Mouse (Mus musculus) erythroblast, adult 5-6 weeks (primary cell): Measurements from ENCODE around the gene Zfp276. TPM values are rescaled to one million over a fixed set of nuclear protein-coding genes. Genes with fewer than 3 reads are reported as not detected.
"Not testable (repeated sequence)": the region's sequence is repeated elsewhere in the genome, so short reads cannot be mapped to it uniquely, and the experiment has no call there.

Source experiments
- ATAC-seq: replicated peaks from 2 replicates; pipeline ENCODE4 v1.8.0; 2016; ENCODE audit warnings: moderate number of reproducible peaks, mild to moderate bottlenecking, moderate TSS enrichment, inconsistent platforms; ENCODE audit not compliant: poor library complexity, low FRiP score, severe bottlenecking
- total RNA-seq, 2 experiments: library from RNA; stranded (forward) in 1 of 2; stranded (reverse) in 1 of 2; fragments of 150-400 nt in 1 of 2; fragments of 200-764, 138-1000 nt in 1 of 2; gene quantifications; 2 replicates each; pipeline versions ENCODE4 v1.2.3 to v1.2.4; 2015 to 2017; ENCODE audit warnings: low replicate concordance in 2 of 2

Gene Zfp276
- total RNA-seq, 2 experiments from 2014 or later, result 6.0 to 12.4 TPM

GRCm38 (mm10) chr8:123242107-123242923, 11.7 kb upstream of the Zfp276 start:
- ATAC-seq, result no peak

DNA sequence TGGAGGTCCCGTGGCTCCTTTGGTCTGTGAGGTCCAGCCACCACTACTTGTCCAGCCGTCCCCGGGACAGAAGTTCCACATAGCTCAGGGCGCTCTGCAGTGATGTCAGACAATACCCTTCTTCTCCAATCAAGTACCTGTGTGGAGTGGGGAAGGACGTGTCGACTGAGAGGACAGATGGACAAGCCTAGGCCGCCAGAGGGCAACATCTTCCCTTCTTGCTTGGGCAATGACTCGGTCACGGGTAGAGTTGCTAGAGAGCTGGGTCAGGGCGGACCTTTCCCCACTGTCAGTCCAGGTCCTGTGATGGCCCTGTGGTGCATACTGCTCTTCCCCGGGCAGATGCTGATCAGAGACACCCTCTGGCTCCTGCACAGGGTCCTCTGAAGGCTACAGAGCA, 10.9 kb upstream of the Zfp276 start:
- ATAC-seq, result no peak

GRCm38 (mm10) chr8:123244382-123244781, 9.6 kb upstream of the Zfp276 start:
- no peak for ATAC-seq

GRCm38 (mm10) chr8:123245543-123245942, 8.5 kb upstream of the Zfp276 start:
- no peak for ATAC-seq

- no peak for ATAC-seq
Observed at GRCm38 (mm10) chr8:123247748-123248147, 6.2 kb upstream of the Zfp276 start.

DNA sequence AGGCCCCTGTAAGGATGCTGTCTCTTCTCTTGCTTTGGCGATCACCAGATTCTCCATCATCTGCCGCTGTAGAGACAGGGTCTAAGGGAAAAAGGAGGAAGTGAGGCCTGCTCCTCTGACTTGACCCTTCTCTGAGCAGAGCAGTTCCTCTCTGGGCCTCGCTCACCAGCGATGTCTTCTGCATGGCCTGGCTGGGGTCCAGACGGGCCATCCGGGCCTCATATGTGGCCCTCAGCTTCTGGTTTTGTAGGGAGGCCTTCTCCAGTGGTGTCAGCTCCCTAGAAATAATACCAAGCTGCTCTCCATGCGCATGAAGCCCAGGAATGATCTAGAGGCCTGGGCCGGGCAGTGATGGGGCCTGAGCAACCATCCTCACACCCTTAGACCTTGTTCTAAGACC, 5.4 kb upstream of the Zfp276 start:
- ATAC-seq, result no peak

GRCm38 (mm10) chr8:123250940-123251339, 3.1 kb upstream of the Zfp276 start:
- no peak for ATAC-seq

- ATAC-seq, result no peak
Observed at GRCm38 (mm10) chr8:123252925-123253324, 1.1 kb upstream of the Zfp276 start.

DNA sequence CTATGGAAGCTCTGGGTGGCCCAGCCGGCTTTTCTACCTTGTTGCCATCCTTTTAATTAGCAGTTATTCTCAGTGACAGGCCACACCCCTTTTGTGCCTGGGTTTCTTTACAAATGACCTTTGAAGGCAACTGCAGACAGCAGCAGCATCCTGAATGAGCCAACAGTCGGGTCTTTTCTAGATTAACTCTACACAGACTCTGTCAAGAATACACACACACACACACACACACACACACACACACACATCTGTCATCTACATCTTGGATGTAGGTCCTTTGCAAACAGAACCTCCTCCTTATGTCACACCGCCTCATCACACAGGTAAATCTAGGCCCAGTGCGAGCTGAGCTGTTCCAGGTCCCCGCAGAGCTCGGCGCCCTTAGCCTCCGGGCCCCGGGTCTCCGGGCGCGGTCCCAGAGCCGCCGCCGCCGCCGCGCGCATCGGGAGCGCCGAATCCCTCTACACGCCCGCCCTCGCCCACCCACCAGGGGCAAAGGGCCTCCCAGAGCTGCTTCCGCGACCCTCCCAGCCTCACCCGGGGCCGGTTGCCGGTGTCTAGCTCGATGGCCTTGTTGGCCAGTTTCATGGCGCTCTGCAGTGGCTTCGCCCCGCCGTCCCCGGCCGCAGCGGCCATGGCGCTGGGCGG, 420 bp upstream of the Zfp276 start:
- no peak for ATAC-seq

DNA sequence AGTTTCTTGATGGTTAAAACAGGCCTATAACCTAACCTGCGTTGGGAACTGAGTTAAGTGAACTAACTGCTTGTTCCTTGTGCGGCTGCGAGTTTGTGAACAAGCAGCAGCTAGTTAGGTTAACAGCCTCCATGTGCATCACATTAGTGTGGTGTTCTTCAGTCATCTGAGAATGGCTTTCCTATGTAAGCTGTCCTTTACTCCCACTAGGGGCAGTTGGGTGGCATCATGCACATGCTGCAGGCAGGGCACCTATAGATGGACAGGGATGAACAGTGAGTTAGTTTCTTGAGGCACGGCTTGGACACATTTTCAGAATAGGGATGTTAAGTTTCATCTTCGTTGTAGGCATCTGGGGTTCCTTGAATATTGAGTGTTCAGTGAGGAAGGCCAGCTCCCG, 1.2 kb downstream of the Zfp276 start:
- no peak for ATAC-seq

GRCm38 (mm10) chr8:123257114-123257513, 3.1 kb downstream of the Zfp276 start:
- ATAC-seq, result no peak

GRCm38 (mm10) chr8:123257593-123257992, 3.6 kb downstream of the Zfp276 start:
- not testable (repeated sequence) for ATAC-seq

- ATAC-seq, result no peak
Observed at GRCm38 (mm10) chr8:123267926-123268656, 14.1 kb downstream of the Zfp276 start.

- ATAC-seq, result no peak
Observed at GRCm38 (mm10) chr8:123271147-123271546, 17.2 kb downstream of the Zfp276 start.

DNA sequence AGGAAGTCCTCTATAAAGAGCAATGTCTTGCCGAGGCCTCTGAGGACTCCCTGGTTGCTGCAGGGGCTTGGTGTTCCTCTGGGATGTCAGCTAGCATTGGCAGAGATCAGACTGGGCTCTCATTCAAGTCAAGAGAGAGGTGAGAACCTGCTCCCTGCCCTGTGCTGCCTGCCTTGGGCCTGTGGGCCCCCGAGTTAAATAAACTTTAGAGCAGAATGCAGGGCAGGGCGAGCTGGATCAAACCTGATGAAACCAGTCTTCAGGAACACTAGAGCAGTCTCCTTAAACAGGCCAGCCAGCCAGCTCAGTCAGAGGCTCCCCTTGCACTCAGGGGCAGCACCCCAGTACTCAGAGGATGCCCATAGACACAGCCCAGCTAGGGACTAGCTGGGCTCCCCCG, 17.9 kb downstream of the Zfp276 start:
- no peak for ATAC-seq

GRCm38 (mm10) chr8:123274447-123274846, 20.5 kb downstream of the Zfp276 start:
- no peak for ATAC-seq

DNA sequence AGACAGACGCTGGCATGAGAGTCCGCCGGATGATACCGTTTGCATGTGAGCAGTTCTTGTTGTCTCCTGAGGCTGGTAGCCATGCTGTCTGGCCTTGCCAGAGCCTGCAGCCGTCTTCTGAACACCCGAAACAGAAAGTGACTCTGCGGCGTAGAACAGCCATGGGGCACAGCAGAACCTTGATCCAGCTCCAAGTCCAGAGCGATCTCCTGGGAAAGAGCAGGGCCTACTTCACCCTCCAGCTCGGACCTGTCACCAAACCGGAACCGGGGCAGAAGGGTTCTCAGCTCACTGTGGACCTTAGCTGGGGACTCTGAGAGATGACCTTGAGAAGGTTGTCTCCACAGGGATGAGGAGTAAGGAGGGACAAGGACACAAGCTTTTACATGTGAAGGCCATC, 21.1 kb downstream of the Zfp276 start:
- no peak for ATAC-seq

DNA sequence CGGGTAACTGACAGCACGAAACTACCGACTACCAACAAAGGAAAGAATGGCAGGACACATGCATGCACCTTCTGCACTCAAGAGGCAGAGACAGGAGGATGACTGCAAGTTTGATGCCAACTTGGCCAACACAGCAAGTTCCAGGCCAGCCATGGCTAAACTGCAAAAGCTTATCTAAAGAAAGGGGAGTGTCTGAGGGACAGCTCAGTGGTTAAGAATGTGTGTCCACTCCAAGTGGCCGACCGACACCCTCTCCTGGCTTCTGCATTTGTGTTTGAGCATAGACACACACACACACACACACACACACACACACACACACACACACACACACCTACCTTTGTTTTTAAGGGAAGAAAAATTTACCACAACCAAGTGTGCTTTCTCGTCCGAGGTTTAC, 24.4 kb downstream of the Zfp276 start:
- ATAC-seq, result no peak

- ATAC-seq, result no peak
Observed at GRCm38 (mm10) chr8:123279828-123280227, 25.8 kb downstream of the Zfp276 start.

- no peak for ATAC-seq
Observed at GRCm38 (mm10) chr8:123280302-123281094, 26.5 kb downstream of the Zfp276 start.
